Mouse (Mus musculus) WW6 (cell line): ENCODE results near the gene Klrb1f.
"Not testable (repeated sequence)": the region's sequence is repeated elsewhere in the genome, so short reads cannot be mapped to it uniquely, and the experiment has no call there.

ENCODE experiments used
- DNase-seq: peaks from one replicate; pipeline ENCODE4 v3.0.0-alpha.2; 2013; ENCODE audit warnings: low read depth, low spot score

Gene Klrb1f

DNA sequence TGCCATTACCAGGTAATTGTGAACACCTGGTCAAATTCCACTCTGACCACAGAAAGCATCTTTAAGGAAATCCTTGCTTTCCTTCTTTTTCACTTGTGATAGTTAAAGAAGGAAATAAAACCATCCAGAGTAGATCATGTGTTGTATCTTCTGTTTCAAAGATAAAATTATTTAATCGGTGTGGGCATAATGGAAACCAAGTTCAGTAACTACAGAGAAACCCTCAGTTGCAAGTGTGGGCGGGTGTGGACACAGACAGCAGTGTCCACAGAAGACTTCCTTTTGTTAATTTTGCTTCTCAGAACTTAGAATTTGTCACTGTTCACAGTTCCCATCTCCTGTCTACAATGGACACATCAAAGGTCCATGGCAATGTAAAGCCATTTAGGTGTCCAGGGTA, at the start of gene Klrb1f:
Klrb1f (plus strand) TSS at position 301 of the 400 bp plus-strand sequence.
- DNase-seq, result no peak

DNA sequence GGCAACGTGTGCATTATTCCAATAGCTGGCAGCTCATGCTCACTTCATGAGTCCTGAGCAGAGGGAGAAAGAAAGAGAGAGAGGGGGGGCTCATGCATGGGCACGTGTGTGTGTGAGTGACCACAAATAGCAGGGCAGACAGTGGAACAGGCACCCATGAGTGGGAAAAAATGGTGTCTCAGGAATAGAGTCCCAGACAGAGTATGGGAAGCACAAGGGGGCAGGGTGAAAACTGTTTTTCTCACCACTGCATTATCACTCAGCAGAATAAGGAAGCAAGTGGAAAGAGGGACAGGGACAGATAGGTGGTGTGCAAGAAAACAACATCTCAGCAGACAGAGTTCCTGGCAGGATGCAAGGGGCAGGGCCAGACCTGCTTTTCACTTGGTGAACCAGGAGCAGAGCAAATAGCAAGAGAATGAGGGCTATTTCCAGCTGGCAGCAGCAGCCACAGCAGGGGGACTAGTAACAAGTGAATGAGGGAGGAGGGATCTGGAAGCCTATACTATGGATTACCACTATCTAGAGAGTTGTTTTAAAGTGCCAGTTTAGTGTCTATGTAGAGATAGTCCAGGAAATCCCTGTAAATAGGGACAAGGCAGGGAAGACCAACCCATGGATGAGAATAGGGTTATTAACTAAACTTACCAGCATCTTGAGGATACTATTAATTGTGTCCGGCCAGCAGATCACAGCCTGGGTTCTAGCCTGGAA, 49.5 kb upstream of the Klrb1f start:
- no peak for DNase-seq

DNA sequence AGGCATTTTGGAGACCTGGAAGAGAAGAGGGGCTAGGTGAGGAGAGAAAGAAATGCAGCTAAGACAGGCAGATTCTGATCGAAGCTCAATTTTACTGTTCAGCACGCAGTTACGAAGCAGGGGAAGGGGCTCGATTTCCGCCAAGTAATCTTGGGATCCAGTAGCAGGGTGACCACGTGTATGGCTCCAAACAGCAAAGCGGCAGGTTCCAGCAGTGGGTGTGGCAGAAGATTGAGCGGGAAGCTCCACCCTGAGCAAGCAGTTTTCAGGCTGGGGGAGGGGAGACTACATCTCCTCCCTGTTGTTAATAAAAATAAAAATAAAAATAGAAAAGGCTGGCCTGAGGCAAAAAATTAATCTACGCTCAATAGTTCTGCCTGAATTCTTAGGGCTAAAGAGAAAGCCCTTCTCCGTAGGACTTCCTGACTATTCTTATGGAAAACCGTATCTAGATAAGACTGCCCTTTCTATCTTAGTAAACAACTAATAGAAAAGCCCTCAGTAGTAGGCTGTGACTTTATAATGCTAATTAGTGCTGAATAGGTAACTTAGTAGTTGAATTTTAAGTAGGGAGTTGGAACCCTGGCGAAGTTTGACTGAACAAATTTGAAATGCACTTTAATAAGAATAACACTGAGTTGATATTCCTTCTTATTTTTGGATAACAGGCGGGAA, 48.8 kb upstream of the Klrb1f start:
- DNase-seq, result no peak

DNA sequence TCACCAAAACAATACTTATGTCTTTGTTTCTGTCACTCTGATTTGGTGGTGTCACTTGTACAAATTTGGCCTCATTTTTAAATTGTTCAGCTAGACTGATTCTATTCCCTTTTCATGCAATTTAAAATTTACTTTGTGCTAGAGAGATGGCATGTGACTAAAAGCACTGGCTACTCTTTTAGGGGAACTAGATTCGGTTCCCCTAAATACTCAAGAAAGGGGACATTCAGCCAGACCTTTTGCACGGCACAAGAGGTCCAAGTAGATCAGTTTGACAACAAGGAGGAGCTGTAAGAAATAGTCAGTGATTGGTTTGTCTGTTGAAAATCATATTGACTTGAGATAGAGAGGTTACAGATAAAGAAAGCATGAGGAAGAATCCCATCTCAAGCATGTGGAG, 44.3 kb upstream of the Klrb1f start:
- DNase-seq, result no peak

DNA sequence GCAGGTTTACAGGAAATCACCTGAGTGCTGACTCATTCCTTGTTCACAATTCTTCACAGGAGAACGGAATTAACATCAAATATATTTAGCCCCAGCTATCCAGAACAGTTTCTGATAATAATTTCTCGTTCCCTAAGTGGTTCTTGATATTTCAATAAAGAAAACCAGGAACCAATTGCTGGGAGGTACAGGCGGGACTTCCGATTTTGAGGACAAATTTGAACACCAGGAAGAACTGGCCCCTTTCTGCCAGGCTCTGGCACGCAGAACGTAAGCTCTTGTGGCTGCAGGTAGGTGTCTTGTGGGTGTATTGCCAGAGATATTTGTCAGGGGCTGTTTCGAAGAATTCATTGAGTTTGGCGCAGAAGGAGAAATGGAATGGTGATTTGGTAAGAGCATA, 37.1 kb upstream of the Klrb1f start:
- no peak for DNase-seq

DNA sequence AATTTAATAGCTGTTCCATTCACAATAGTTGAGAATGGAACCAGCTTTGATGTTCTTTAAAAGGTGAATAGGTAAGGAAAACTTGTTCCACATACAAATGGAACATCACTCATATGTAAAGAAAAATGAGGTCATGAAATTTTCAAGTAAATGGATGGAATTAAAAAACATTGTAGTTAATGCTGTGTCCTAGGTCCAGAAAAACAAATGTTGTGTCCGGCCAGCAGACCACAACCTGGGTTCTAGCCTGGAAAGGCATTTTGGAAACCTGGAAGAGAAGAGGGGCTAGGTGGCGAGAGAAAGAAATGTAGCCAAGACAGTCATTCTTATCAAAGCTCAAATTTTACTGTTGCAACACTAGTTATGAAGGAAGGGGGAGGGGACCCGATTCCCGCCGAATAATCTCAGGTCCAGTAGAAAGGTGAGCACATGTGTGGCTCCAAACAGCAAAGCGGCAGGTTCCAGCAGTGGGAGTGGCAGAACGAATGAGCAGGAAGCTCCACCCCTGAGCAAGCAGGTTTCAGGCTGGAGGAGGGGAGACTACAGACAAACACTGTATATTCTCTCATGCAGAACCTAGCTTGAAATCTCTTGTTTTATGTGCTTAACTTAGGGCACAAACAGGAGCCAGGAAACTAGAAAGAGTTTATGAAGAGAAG, 35.7 kb upstream of the Klrb1f start:
- not testable (repeated sequence) for DNase-seq

DNA sequence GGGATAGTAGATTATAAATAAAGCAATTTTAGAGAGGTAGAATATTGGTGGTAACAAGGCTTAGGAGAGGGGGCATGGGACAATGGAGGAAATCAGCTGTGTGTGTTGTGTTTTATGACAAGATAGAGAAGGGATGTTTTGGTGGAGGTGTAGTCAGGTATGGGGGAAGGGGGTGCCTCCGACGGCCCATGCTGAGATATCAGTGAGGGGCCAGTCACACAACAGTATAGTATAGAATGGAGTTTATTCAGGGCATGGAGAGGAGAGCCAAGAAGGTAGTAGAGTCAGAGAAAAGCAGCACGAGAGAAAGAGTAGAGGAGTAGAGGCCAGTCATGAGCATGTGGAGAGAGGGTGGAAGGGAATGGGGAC, 35.2 kb upstream of the Klrb1f start:
- DNase-seq, result no peak

DNA sequence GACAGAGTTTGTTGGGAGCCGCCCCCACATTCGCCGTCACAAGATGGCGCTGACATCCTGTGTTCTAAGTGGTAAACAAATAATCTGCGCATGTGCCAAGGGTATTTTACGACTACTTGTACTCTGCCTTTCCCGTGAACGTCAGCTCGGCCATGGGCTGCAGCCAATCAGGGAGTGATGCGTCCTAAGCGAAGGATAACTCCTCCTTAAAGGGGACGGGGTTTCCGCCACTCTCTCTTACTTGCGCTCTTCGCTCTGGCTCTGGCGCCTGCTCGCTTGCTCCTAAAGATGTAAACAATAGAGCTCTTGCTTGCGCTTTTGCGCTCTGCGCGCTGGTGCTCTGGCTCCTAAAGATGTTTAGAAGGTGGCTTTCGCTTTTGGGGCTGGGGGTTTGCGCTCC, 33.7 kb upstream of the Klrb1f start:
- DNase-seq, result not testable (repeated sequence)

DNA sequence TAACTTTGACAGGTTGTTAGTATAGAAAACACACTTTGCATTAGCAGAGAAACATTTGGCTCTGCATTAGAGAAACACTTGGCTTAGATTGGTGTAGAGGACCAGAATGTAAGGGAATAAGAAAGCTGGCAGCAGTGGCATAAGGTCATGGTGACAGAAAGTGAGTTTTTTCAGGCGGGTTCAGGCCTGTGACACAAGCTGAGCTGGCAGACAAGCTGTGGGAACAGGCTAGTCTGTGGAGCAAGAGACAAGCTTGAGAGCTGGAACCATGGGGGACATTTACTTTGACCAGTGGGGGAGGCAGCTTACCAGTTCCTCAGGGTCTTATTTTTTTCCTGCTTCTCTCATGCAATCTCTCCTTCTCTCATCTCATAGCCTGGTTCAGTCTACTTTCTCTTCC, 32.7 kb upstream of the Klrb1f start:
- DNase-seq, result no peak

DNA sequence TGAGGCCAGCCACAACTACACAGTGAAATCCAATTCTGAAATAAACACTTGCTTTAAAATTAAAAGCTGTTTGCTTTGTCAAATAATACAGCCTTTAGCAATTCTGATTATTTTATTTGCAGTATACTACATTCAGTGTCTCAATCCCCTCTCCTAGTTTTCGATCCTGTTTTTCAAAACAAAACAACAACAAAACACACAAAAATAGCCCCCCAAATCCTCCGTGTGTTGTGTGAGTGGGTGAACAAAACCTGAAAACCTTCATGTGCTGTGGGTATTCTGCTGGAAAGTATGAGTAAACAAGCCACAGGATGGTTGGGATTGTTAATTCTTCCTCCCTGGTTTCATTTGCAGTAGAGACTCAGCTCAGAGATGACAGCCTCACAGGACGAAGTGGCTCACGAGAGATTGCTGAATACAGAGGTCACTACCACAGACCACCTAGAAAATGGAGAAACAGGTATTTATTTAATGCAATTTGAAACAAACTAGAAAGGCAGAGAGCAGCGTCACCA, 31.9 kb upstream of the Klrb1f start:
- DNase-seq, result no peak

DNA sequence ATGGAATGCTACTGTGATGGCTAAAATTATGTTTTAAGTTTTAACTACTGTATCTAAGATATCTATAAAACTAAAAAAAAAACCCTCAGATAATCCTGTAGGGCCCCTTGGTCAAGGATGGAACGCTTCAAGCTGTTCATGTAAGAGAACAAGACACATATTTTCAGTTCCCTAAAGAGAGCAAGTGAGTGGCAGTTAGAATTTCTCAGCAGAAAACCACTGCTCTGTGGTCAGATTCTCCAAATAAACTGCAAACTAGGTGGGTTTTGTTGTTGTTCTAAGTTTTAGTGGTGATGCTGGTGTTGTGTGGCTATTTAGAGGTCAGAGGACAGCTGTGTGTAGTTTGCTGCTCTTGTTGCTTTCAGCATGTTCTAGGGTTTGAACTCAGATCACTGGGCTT, 31.3 kb upstream of the Klrb1f start:
- no peak for DNase-seq

DNA sequence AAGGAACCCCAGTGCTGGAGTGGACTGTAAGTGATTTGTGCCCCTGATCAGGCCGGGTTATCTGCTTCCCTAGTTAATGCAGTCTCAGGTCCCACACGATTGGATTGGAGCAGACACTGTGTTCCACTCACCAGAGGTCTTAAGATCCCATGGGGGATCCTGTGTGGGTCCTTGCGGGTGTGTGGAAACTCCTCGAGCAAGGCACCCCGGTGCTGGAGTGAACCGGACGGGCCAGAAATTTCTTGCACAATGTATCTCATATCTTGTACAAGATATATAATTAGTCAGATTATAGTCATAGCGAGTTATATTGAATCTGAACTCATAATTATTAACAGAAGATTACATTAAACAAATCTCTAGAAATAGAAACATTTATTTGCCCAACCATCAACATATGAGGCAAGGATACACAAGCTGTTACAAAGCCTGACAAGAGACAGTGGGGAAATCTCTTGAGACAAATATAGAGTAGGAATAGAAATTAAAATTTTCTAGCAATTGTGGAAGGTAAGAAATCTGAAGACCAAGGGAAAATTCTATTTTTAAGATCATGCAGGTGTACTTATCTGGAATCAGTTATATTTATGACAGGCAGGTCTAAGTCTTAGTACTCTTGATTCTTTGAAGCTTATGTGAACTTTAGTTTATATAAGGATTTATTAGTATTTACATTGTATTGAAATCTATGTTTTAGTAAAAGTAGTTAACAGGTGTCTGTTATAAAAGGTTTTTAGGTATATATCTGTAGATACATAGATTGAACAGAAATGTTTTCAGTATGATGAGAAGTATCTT, 18.1 kb upstream of the Klrb1f start:
- no peak for DNase-seq

DNA sequence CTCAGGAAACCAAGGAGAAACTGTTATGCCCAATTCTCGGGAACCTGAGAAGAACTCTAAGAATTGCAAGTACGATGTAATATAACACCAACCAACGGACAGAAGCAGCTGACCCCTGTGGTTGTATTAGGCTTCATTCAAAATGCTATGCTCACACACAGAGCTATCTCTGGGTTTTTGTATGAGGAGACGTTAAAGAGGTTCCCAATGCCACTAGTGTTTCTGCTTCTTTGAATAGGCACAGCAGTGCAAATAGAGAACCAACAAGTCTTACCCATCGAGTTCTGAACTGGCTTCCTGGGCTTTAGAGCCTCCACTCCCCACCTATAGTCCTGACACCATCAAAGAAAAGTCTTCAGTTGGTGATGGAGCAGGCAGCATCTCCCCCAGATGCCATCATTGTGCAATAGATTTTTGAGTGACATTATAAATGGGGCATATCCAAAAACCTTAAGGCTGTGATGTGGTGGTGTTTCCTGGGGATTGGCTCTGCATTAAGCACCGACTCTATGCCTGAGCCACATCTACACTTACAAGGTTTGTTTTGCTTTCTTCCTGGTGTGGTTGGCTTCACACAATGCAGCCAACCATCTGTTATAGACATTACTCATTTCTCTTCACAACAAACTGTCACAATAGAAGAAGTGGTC, 15.4 kb upstream of the Klrb1f start:
- no peak for DNase-seq

DNA sequence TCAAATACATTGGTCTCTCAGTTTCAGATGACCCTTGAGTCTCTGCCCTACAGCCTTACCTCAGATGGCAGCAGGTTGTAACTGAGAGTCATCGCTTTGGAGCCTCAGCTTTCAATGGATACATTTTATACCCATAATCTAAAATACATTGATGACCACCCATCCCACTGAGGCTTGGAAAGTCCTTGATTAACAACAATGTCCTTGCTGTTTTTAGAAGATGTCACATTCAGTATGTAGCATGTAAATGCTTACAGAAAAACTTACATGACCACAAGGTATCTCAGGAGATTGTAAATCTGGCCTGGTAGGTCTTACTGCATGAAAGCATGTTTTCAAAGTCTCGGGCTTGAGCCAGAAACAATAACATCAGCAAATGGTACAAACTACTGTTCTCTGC, 14.7 kb upstream of the Klrb1f start:
- DNase-seq, result no peak

DNA sequence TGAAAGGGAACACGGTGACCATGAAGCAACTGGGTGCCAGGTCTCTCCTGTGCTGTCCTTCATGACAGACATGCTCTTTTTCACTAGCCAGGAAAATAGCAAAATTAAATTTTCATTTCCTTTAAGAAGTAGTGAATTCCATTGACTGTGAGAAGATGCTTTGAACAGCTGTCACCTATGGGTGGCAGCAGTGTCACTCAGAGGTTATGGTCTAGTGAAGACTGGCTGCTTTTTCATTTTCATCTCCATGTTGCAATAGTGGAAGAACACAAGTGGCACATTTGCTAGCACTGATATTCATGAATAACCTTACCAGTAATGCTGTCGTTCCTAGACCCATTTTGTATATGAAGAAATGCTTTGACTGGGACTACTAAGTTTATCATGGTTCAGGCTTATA, 12.3 kb upstream of the Klrb1f start:
- DNase-seq, result no peak

DNA sequence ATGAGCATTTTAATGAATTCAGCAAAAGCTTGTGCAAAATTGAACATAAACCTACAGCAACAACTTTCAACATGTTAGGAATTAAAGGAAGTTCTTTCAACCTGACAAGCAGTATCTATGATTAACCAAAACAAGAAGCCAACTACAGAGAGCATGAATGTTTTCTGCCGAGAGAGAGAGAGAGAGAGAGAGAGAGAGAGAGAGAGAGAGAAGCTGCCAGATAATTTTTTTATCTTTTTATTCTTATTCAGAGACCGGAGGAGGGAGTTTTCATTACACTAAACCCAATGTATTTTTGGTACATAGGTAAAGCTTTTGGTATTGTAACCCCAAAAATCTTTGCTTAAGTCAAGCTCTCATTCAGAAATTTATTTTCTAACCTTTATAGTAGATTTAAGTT, 10.7 kb upstream of the Klrb1f start:
- no peak for DNase-seq

DNA sequence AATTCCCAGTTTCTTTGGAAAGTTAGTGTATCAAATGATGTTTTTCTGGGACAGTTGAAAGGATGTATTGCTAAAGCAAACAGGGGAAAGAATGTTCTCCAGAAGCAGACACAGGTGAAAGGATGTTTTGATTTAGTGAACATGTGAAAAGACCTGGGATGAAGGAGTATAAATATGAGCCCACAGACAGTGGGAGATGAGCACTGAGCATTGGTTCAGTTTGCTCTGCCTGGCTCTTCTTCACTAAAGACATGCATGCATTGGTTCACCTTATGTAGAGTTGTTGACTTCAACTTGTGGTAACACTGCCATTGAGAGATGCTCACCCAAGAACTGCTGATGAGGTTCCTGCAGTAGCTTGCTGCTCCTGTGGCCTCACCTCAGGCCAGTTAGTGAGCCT, 9.4 kb upstream of the Klrb1f start:
- DNase-seq, result no peak

DNA sequence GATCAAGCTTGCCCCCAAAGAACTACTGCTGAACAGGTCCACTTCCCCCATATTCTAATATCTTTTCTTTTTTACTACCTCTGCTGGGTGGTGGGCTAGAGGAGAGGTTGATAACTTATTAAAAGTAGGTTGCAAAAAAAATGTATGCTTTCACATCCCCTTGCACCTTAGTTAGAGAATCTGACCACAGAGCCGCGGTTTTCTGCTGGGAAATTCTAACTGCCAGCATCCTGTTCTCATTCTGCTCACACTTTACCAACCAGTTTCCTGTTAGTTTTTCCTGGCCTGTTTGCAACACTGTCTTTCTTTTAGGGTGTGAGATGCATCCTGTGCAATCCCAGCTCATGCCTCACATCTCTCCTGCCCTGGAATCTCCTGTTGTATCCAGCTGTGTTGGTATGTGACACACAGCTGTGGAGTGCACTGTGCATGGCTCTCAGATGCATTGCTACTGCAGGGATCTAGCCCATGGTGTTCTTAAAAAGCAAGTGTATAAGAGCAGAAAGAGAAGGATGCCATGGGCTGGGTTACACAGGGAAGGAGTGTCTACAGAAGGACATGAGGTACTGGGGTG, 8.7 kb upstream of the Klrb1f start:
- DNase-seq, result no peak

DNA sequence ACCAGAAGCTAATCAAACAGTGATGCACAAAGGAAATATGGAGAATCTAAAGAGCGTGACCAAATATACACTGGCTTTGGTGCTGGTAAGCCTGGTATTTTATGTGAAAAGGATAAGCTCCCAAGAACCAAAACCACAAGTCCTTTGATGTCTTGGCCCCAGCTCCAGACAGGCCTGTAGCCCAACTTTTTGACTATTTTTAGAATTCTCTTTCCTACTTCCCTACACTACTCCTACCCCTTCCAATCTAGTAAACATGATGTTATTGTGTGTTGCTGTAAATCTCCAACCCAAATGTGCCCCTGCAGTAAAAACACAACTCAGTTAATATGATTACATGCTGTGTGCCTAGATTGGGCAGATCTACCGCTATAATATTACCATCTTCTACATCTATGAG, 4.2 kb upstream of the Klrb1f start:
- no peak for DNase-seq

DNA sequence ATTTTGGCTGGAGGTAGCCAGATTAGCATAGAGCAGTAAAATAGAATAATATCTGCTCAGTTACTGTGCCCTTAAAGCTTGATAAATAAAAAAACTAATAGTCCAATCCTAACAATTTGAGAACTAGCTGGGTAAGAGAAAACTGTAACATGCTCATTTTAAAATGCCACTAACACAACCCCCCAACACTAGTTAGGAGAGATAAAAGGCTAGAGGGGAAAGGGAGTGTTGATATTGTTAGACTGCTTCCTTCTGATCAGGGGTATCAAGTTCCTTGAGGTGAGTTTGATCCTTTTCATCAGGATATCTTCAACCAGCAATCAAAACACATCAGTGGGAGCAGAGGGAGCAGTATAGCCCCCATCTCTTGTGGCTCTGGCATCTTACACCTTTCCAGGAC, 3.2 kb upstream of the Klrb1f start:
- no peak for DNase-seq

DNA sequence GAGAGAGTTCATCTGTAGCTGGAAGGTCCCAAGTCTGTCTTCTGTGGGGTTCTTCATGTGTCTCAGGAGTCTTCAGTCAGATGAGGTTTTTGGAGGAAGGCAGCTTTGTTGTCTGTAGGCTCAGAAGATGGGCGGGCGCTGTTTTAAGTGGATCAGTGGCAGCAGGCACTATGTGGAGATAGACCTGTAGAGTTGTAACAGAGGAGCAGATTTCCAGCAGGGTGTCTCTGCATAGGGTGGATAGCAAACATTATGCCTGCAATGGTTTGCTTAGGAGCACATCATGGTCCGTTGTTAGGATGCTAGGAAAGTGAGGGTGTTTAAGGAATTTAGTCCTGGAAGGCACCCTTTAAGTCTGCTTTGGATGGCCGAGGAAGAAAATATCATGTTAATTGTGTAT, 2.7 kb downstream of the Klrb1f start:
- no peak for DNase-seq
